Mouse (Mus musculus) CD4-positive naive resting alpha-beta T cell, adult 57 days (primary cell): ENCODE data around the gene Stk11. TPM values are rescaled to one million over a fixed set of nuclear protein-coding genes. Genes with fewer than 3 reads are reported as not detected.

Experiments
- total RNA-seq: library from RNA; stranded (reverse); gene quantifications from one replicate; pipeline ENCODE4 v1.2.4, GENCODE M21; 2023

Stk11 gene
- 140 TPM for total RNA-seq

DNA sequence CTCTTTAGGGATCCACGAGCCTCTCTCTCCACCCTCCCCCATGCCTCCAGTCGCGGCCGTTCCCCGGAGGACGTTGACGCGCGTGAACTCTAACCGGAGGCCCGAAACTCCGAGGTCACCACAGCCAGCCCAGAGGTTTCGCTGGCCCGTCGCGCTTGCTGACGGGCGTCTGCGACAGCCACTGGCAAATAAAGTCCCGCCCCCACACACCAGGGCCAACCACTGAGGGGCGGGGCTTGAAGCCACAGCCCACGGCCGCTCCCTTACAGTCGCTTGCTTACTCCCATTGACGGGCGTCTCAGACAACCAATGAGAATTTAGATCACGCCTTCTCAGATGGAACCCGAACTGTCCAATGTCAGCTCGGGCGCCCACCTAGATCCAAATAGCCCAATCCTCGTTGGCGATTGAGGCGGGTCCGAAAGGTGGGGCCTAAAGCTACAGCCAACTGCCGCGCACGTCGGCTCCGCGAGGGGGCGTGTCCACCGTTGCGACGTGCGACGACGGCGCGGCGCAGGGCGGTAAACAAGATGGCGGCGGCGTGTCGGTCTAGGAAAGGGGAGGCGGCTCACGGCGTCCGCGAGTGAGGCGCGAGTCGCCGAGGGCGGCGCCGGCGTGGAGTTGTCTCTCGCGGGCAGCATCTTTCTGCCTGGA, at the start of gene Stk11:
Stk11 (plus strand) TSS at position 514 of the 654 bp plus-strand sequence.

DNA sequence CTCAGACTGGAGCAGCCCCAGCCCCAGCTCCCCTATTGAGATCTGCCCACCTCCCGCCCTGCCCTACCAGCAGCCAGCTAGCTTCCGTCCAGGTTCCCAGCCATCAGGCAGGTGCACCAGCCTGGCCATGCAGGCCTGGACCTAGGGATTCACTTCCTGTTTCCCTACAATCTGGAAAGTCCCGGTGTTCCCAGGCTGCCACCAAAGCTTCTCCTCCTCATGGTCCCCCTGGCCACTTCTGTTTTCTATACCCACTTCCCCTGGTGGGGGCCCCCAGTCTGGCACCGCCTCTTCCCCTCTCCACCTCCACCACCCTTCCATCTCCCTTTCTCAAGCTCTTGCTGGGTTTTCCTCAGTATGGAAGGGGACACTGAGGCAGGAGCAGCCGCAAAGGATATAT, 10.1 kb upstream of the Stk11 start, which contains the start of gene Sbno2:
Sbno2 (minus strand) TSS at position 112 of the 400 bp plus-strand sequence.

DNA sequence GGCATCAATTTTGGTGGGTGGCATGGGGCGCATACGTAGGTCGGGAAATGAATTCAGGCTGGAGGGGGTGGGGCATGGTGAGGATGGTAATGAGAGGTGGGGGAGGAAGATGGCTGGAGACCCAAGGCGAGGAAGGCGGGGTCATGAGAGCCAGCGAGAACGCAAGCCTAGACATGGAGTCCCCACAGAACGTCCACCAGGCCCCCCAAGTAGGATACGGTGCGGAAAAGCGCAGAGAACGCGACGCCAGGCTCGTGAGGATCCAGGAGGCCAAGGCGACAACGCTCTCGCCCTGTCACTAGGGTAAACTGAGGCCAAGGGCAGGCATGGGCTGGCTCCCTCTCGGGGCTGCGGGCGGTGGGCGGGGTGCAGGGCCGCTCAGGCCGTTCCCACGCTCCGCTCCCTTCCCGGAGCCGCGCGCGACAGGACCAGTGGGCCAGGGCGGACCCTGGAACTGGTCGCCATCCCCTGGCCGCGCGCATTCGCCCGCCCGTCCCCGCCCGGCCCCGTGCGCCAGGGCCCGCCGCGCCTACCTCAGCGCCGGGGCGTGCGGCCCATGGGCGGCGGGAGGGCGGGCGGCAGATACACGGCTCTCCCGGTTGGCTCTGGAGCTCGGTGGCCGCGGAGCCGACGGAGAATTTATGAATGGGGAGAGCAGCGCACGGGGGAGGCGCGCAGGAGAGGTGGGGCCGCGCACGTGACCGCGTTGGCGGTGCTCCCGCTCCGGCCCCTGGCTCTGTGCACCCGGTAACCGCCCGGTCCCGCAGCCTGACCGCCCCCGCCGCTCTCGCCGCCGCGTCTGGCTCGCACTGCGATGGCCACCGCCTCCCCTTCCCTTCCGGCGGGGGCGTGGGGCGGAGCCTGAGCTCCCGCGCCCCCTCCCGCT, 23.2 kb downstream of the Stk11 start, which contains the start of gene Atp5d:
Atp5d (plus strand) TSS at position 80 of the 886 bp plus-strand sequence.

DNA sequence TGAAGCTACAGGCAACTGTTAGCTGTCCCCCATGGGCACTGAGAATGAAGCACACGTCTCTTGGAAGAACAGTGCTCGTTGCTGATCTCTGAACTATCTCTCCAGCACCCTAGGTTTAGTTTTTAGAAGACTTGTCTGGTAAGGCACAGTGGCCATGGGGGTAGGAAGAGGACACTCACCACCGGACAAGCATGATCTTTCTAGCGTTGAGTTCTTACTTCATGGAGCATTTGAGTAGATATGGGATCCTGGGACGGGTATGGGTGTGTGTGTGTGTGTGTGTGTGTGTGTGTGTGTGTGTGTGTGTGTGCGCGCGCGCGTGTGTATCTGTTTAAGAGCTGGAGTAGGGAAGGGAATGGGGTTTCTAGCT, 25.0 kb downstream of the Stk11 start, which contains the start of gene Cbarp:
Cbarp (minus strand) TSS at position 170 of the 370 bp plus-strand sequence.

DNA sequence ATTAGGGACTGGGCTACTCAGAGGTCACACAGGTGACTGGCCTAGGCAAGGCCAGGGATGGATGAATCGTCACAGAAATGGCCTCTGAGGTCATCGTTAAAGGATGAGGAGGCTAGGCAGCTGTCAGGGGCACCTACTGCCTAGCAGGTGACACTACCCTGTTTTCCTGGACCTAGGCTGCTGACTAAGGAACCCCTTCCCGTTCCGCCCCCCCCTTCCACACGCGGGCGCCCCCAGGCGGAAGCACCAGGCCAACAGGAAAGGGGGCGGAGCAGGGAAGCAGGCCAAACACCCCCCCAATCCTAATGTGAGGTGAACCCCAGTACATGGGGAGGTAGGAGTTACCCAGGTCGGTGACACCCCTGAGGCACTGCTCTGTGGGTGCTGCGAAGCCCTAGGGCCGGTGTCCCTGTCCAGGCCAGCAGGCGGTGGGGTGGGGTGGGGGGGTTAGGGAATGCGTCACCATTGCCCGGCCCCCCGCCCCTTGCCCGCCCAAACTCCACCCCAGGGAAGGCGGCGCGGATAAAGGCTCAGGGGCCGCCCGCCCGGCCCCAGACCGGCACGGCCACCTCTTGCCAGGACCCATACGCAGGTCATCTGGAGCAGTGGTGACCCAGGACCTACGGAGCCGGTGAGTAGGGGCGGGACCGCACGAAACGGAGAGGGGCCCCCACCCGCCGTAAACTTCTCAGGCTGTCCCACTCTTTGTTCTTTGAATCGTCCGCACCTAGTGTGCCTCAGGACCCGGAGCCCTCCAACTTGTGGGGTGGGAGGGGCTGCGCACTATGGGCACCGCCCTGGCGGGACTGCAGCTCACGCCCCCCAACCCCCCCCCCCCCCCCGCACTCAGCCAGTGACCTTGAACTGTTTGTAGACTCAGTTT, 32.4 kb downstream of the Stk11 start, which contains the start of gene Midn:
Midn (plus strand) TSS at position 554 of the 883 bp plus-strand sequence.

DNA sequence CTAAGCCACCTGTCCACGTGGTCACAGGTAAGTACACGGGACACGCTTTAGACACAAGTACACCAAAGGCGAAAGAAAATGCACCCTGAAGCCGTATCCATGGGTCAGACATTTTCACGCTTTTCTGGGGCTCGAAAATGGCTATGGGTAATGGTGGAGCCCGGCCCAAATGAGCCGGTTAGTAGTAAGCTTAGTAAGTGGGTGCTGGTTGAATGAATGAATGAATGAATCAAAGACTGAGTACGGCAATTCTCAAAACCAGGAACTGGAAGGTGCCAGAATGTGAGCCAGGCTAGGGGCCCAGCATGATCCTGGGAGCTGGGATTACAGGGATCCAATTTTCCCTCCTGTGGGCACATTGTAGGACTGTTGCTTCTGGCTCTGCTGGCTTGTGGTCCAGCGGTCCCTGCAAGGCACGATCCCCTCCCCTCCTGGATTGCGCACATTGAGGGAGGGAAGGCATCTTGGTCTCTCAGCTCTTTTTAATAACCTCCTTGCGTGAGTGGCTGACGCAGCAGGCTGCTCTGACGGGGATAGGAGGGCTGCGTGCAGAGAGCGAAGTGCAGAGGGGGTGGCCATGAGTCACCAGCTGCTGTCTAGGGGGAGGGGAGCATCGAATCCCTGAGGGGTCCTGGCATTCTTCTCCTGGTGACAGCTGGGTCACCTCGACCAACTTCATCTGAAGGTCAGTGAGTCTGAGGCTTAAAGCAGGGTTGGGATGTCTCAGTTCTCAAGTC, 50.0 kb downstream of the Stk11 start, which contains the start of gene Cirbp:
Cirbp (plus strand) TSS at position 594 of the 737 bp plus-strand sequence.

DNA sequence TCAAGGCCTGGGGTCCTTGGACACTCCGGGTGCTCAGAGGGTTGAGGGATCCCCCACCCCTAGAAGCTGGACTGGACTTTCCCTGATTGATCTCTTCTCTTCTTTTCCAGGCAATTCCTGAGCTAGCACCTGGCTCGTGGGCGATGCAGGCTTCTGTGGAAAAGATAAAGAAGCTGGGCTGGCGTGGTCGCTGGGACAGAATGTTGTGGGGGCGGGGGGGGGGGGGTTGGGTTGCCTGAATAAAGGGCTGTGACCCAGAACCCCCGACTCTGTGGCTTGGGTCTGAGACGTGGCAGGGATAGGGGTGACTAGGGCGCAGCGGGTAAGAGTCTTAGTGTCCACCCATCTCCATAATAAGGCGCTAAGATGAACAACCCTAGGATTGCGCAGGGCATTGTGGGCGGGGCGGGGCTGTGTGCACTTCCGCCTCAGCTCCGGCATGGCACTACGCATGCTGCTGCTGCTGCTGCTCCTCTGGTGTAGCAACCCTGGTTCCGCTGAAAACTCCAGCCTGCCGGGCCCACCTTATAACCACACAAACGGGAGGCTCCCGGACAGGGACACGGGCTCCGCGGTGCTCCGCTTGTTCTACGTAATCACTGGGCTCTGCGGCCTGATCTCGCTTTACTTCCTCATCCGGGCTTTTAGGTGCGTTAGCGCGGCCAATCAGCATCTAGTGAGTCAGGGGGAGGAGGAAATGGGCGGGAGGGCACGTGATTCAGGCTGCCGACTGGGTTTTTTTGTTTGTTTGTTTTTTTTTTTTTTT, 57.1 kb downstream of the Stk11 start, which contains the start of gene 1600002K03Rik:
1600002K03Rik (plus strand) TSS at position 418 of the 766 bp plus-strand sequence.

DNA sequence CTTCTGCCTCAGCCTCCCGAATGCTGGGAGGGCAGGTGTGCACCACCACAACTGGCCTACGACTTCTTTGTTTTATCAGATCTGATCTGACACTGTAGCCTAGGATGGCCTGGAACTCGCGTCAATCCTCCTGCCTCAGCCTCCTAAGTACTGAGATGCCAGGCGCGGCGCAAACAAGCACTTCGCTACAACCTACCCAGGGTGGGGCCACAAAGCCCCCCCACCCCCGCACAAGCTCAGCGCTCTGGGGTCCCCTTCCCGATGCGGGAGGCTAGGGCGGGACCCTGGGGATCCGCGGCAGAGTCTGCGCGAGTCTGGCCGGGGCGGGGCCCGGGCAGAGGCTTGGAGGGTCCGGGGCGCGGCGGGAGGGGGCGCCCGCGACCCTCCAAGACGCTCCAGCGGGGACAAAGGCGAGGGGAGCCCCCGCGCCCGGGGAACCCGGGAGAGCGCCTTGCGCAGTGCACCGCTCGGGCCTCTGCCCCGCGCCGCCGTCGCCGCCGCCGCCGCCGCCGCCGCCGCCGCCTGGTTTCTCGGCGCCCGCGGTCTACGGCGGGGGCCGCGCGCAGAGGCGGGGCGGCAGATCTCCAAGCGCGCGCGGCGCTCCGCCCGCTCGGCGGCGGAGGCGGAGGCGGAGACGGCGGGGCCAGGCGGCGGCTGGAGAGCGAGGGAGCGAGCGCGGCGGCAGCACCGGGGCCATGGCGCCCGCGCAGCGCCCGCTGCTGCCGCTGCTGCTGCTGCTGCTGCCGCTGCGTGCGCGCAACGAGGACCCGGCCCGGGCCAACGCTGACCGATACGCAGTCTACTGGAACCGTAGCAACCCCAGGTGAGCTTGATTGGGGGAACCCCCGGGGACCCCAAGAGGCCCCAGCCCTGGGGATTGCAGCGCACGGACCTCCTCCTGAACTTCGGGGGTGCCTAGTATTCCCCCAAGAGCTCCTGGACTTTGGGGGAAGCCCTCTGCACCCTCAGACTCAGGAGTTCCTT, 63.8 kb downstream of the Stk11 start, which contains the start of gene Efna2:
Efna2 (plus strand) TSS at position 415 of the 984 bp plus-strand sequence.

Other genes starting within 250 kb of the Stk11 start
- gene Prtn3, start 241.3 kb upstream of the Stk11 start, total RNA-seq = not detected
- gene Plppr3, start 241.2 kb upstream of the Stk11 start, total RNA-seq = 1.0 TPM
- 0.83 TPM for gene Elane, start 229.6 kb upstream of the Stk11 start, total RNA-seq
- gene Cfd, start 224.9 kb upstream of the Stk11 start, total RNA-seq = not detected
- gene Med16, start 206.9 kb upstream of the Stk11 start, total RNA-seq = 59.4 TPM
- not detected for gene Gm26602, start 204.9 kb upstream of the Stk11 start, total RNA-seq
- gene Kiss1r, start 198.8 kb upstream of the Stk11 start, total RNA-seq = 0.65 TPM
- gene R3hdm4, start 194.6 kb upstream of the Stk11 start, total RNA-seq = 119 TPM
- gene Arid3a, start 188.8 kb upstream of the Stk11 start, total RNA-seq = 8.4 TPM
- 48.5 TPM for gene Wdr18, start 155.7 kb upstream of the Stk11 start, total RNA-seq
- gene Grin3b, start 145.1 kb upstream of the Stk11 start, total RNA-seq = 0.68 TPM
- 158 TPM for gene Tmem259, start 131.5 kb upstream of the Stk11 start, total RNA-seq
- 442 TPM for gene Cnn2, start 127.2 kb upstream of the Stk11 start, total RNA-seq
- gene Abca7, start 119.3 kb upstream of the Stk11 start, total RNA-seq = 80.3 TPM
- gene Arhgap45, start 99.2 kb upstream of the Stk11 start, total RNA-seq = 901 TPM
- gene Polr2e, start 76.0 kb upstream of the Stk11 start, total RNA-seq = 75.3 TPM
- 154 TPM for gene Gpx4, start 68.6 kb upstream of the Stk11 start, total RNA-seq
- gene Sbno2, start 10.2 kb upstream of the Stk11 start, total RNA-seq = 103 TPM
- 168 TPM for gene Atp5d, start 22.8 kb downstream of the Stk11 start, total RNA-seq
- gene Cbarp, start 25.0 kb downstream of the Stk11 start, total RNA-seq = 38.2 TPM
- gene Midn, start 32.5 kb downstream of the Stk11 start, total RNA-seq = 101 TPM
- gene Cirbp, start 50.2 kb downstream of the Stk11 start, total RNA-seq = 178 TPM
- gene 1600002K03Rik, start 57.1 kb downstream of the Stk11 start, total RNA-seq = 11.6 TPM
- gene Efna2, start 63.7 kb downstream of the Stk11 start, total RNA-seq = 0.35 TPM
- gene Mum1, start 110.6 kb downstream of the Stk11 start, total RNA-seq = 75.4 TPM
- gene Ndufs7, start 133.3 kb downstream of the Stk11 start, total RNA-seq = 95.8 TPM
- gene Gamt, start 145.2 kb downstream of the Stk11 start, total RNA-seq = not detected
- gene Dazap1, start 145.7 kb downstream of the Stk11 start, total RNA-seq = 170 TPM
- 3,730 TPM for gene Rps15, start 176.7 kb downstream of the Stk11 start, total RNA-seq
- not detected for gene Apc2, start 180.2 kb downstream of the Stk11 start, total RNA-seq
- 26.2 TPM for gene 2310011J03Rik, start 204.7 kb downstream of the Stk11 start, total RNA-seq
- 1.5 TPM for gene Pcsk4, start 213.7 kb downstream of the Stk11 start, total RNA-seq
- gene Reep6, start 214.2 kb downstream of the Stk11 start, total RNA-seq = not detected
- gene Adamtsl5, start 232.6 kb downstream of the Stk11 start, total RNA-seq = not detected
- gene Plk5, start 240.7 kb downstream of the Stk11 start, total RNA-seq = not detected